Mouse (Mus musculus): ENCODE results near the gene Khdc4. TPM values are rescaled to one million over a fixed set of nuclear protein-coding genes. Genes with fewer than 3 reads are reported as not detected.

Gene Khdc4
- polyA plus RNA-seq, 1 experiment = 0.37 TPM

- no peak overlapping the region for H3K4me3 ChIP-seq (replicated peaks)
- H3K27me3 ChIP-seq (ENCODE audit: control insufficient read depth) = no peaks in the 10 kb centered on the region; the same call in 1 of the 2 replicates
- no peaks in the 10 kb centered on the region for H3K36me3 ChIP-seq (ENCODE audit: control insufficient read depth)
- H3K9me3 ChIP-seq (ENCODE audit: control insufficient read depth, low read length) = peaks cover 2% of the 10 kb centered on the region; the same call in 1 of the 2 replicates
- H3K4me1 ChIP-seq (ENCODE audit: control insufficient read depth) = peaks cover 3% of the 10 kb centered on the region; the same call in 1 of the 2 replicates
- TF ChIP-seq TAL1 (IDR thresholded peaks at IDR 0.05; ENCODE audit: low read length) (no peak), GATA1 (IDR thresholded peaks at IDR 0.05; ENCODE audit: low read length) (no peak)
These were observed 54.5 kb downstream of the Khdc4 start for GRCm38 (mm10) chr3:88740147-88740546.

- Histone ChIP-seq H3K4me3 (replicated peaks) (no peak overlapping the region), H3K27me3 (ENCODE audit: control insufficient read depth) (no peaks in the 10 kb centered on the region), H3K36me3 (ENCODE audit: control insufficient read depth) (no peaks in the 10 kb centered on the region), H3K4me1 (ENCODE audit: control insufficient read depth) (peaks cover 19% of the 10 kb centered on the region), H3K9me3 (ENCODE audit: control insufficient read depth, low read length) (no peaks in the 10 kb centered on the region)
- TF ChIP-seq GATA1 (IDR thresholded peaks at IDR 0.05; ENCODE audit: low read length) (no peak), TAL1 (IDR thresholded peaks at IDR 0.05; ENCODE audit: low read length) (no peak)
These were observed 59.9 kb downstream of the Khdc4 start for GRCm38 (mm10) chr3:88745534-88745933.

DNA sequence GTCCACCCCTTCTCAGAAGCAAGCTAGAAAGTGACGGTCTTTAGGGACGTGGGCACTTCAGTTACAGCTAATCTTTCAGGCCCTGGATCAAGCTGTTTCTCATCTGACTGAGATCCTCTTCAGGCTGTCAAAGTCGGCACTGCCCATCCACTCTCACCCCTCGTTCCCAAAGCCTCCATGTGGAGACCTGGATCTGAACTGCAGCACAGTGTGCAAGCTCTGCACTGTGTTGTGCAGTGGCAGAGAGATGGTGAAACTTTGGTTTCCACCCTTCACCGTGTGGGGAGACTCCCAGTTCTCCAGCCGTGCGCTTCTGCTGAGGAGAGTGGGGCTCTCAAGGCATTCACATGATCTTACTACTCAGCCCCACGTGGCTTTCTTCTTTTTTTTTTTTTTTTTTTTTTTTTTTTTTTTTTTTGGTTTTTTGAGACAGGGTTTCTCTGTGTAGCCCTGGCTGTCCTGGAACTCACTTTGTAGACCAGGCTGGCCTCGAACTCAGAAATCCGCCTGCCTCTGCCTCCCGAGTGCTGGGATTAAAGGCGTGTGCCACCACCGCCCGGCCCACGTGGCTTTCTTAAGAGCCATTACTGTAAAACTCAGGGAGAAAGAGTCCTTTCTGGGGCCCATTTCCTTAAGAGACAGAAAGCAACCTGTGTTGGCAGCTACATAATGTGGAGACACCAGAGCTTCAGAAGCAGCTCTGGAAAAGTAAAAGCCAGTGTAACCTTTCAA is 60.7 kb downstream of the Khdc4 start:
- Histone ChIP-seq H3K4me3 (replicated peaks) (no peak overlapping the region), H3K36me3 (ENCODE audit: control insufficient read depth) (no peaks in the 10 kb centered on the region), H3K9me3 (ENCODE audit: control insufficient read depth, low read length) (no peaks in the 10 kb centered on the region), H3K4me1 (ENCODE audit: control insufficient read depth) (peaks cover 19% of the 10 kb centered on the region), H3K27me3 (ENCODE audit: control insufficient read depth) (no peaks in the 10 kb centered on the region)
- TF ChIP-seq TAL1 (IDR thresholded peaks at IDR 0.05; ENCODE audit: low read length) (no peak; the same call in 2 of the 3 replicates), GATA1 (IDR thresholded peaks at IDR 0.05; ENCODE audit: low read length) (no peak)

- Histone ChIP-seq H3K27me3 (ENCODE audit: control insufficient read depth) (no peaks in the 10 kb centered on the region), H3K9me3 (ENCODE audit: control insufficient read depth, low read length) (no peaks in the 10 kb centered on the region), H3K4me1 (ENCODE audit: control insufficient read depth) (peaks cover 16% of the 10 kb centered on the region), H3K4me3 (replicated peaks) (no peak overlapping the region), H3K36me3 (ENCODE audit: control insufficient read depth) (no peaks in the 10 kb centered on the region)
- no peak for TF ChIP-seq TAL1 (IDR thresholded peaks at IDR 0.05; ENCODE audit: low read length)
- TF ChIP-seq GATA1 (IDR thresholded peaks at IDR 0.05; ENCODE audit: low read length) = no peak
These were observed 61.2 kb downstream of the Khdc4 start for GRCm38 (mm10) chr3:88746871-88747231.

DNA sequence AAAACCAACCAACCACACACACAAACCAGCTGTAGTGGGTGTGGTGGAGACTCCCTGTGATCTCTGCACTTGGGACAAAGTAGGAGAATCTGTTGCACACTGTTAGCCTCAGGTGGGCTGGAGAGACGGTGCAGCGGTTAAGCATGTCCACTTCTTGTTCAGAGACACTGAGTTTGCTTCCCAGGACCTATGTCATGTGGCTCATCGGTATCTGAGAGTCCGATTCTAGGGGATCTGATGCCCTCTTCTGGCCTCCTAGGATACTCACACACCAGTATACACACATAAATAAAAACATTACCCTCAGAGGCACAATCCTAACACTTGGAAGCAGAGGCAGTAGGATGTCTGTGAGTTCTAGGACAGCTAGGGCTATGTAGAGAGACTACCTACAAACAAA is 68.7 kb downstream of the Khdc4 start:
- TF ChIP-seq TAL1 (IDR thresholded peaks at IDR 0.05; ENCODE audit: low read length) (no peak), GATA1 (IDR thresholded peaks at IDR 0.05; ENCODE audit: low read length) (no peak)
- no peak overlapping the region for H3K4me3 ChIP-seq (replicated peaks)
- no peaks in the 10 kb centered on the region for H3K27me3 ChIP-seq (ENCODE audit: control insufficient read depth)
- peaks cover 13% of the 10 kb centered on the region for H3K4me1 ChIP-seq (ENCODE audit: control insufficient read depth)
- no peaks in the 10 kb centered on the region for H3K36me3 ChIP-seq (ENCODE audit: control insufficient read depth)
- H3K9me3 ChIP-seq (ENCODE audit: control insufficient read depth, low read length) = no peaks in the 10 kb centered on the region

DNA sequence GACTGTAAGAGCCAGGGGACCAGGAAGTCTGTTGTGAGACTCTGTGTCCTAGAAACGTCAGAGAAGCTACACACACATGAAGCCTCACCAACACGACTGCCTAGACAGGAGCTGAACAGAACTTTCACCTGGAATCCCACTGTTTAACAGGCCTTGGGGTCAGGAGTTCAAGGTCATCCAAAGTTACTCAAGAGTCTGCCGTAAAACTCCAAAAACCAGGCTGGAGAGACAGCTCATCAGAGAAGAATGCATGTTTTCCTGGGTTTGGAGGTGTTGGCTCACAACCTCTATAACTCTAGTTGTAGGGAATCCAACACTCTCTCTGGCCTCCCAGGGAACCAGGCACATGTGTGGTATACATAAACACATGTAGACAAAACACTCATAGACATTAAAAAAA is 69.9 kb downstream of the Khdc4 start:
- Histone ChIP-seq H3K4me3 (replicated peaks) (no peak overlapping the region), H3K9me3 (ENCODE audit: control insufficient read depth, low read length) (no peaks in the 10 kb centered on the region), H3K36me3 (ENCODE audit: control insufficient read depth) (no peaks in the 10 kb centered on the region), H3K27me3 (ENCODE audit: control insufficient read depth) (no peaks in the 10 kb centered on the region), H3K4me1 (ENCODE audit: control insufficient read depth) (peaks cover 13% of the 10 kb centered on the region)
- TF ChIP-seq GATA1 (IDR thresholded peaks at IDR 0.05; ENCODE audit: low read length) (no peak), TAL1 (IDR thresholded peaks at IDR 0.05; ENCODE audit: low read length) (no peak)

- TF ChIP-seq TAL1 (IDR thresholded peaks at IDR 0.05; ENCODE audit: low read length) (no peak), GATA1 (IDR thresholded peaks at IDR 0.05; ENCODE audit: low read length) (no peak)
- no peaks in the 10 kb centered on the region for H3K9me3 ChIP-seq (ENCODE audit: control insufficient read depth, low read length)
- no peaks in the 10 kb centered on the region for H3K27me3 ChIP-seq (ENCODE audit: control insufficient read depth)
- H3K36me3 ChIP-seq (ENCODE audit: control insufficient read depth) = no peaks in the 10 kb centered on the region
- no peak overlapping the region for H3K4me3 ChIP-seq (replicated peaks)
- H3K4me1 ChIP-seq (ENCODE audit: control insufficient read depth) = peaks cover 13% of the 10 kb centered on the region
These were observed 70.7 kb downstream of the Khdc4 start for GRCm38 (mm10) chr3:88756276-88756675.

- Histone ChIP-seq H3K36me3 (ENCODE audit: control insufficient read depth) (no peaks in the 10 kb centered on the region), H3K4me1 (ENCODE audit: control insufficient read depth) (peaks cover 13% of the 10 kb centered on the region), H3K27me3 (ENCODE audit: control insufficient read depth) (no peaks in the 10 kb centered on the region), H3K4me3 (replicated peaks) (no peak overlapping the region), H3K9me3 (ENCODE audit: control insufficient read depth, low read length) (no peaks in the 10 kb centered on the region)
- TF ChIP-seq TAL1 (IDR thresholded peaks at IDR 0.05; ENCODE audit: low read length) = no peak
- no peak for TF ChIP-seq GATA1 (IDR thresholded peaks at IDR 0.05; ENCODE audit: low read length)
These were observed 72.5 kb downstream of the Khdc4 start for GRCm38 (mm10) chr3:88758045-88758500.

DNA sequence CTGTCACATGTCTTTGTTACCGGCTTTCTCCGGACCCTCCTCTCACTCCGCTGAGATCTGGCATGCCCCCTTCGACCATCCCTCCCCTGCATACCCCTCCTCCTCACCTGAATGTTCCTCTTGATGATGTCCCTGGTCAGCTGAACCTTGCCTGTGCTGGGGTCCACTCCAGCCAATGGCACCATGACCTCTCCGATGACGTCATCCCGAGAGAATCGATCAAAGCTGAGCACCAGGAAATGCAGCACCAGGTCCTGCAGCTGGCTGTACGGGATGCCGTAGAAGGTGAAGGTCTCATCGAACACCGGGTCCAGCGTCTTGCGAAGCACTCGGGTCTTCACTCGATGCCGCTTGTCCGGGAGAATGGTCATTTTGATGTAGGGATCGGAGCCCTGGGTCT is 76.0 kb downstream of the Khdc4 start:
- TF ChIP-seq TAL1 (IDR thresholded peaks at IDR 0.05; ENCODE audit: low read length) (no peak), GATA1 (IDR thresholded peaks at IDR 0.05; ENCODE audit: low read length) (no peak)
- Histone ChIP-seq H3K9me3 (ENCODE audit: control insufficient read depth, low read length) (no peaks in the 10 kb centered on the region), H3K36me3 (ENCODE audit: control insufficient read depth) (no peaks in the 10 kb centered on the region), H3K4me3 (replicated peaks) (no peak overlapping the region), H3K27me3 (ENCODE audit: control insufficient read depth) (no peaks in the 10 kb centered on the region; the same call in 1 of the 2 replicates), H3K4me1 (ENCODE audit: control insufficient read depth) (peaks cover 11% of the 10 kb centered on the region)

All from erythroblast, embryonic 14.5 days (primary cell).